Mouse (Mus musculus): ENCODE data around the gene Agxt. TPM values are rescaled to one million over a fixed set of nuclear protein-coding genes. Genes with fewer than 3 reads are reported as not detected.

Gene Agxt
- polyA plus RNA-seq, 1 experiment from 2014 or later: not detected

- H3K36me3 ChIP-seq: no peaks in the 10 kb centered on the region
- no peak overlapping the region for H3K4me2 ChIP-seq (replicated peaks)
- H3K27me3 ChIP-seq: no peaks in the 10 kb centered on the region
- H3K9ac ChIP-seq: no peak overlapping the region
- H3K4me3 ChIP-seq: no peak overlapping the region
- no peaks in the 10 kb centered on the region for H3K9me3 ChIP-seq (replicated peaks)
- 73% methylated on average over 8 of the region's 8 CpGs for WGBS
- peaks cover 2% of the 10 kb centered on the region; the same call in 1 of the 2 replicates for H3K4me1 ChIP-seq
- no peak overlapping the region for H3K27ac ChIP-seq
- no peak for ATAC-seq (ENCODE audit: low FRiP score)
Measured at GRCm38 (mm10) chr1:93124066-93124465, 11.0 kb upstream of the Agxt start.

GRCm38 (mm10) chr1:93125256-93125655, 9.8 kb upstream of the Agxt start:
- Histone ChIP-seq H3K4me3 (no peak overlapping the region), H3K4me1 (peaks cover 2% of the 10 kb centered on the region; the same call in 1 of the 2 replicates), H3K4me2 (replicated peaks) (no peak overlapping the region), H3K9me3 (replicated peaks) (no peaks in the 10 kb centered on the region), H3K27ac (no peak overlapping the region), H3K36me3 (no peaks in the 10 kb centered on the region), H3K9ac (no peak overlapping the region), H3K27me3 (no peaks in the 10 kb centered on the region)
- WGBS: 77% methylated on average over 5 of the region's 5 CpGs
- no peak for ATAC-seq (ENCODE audit: low FRiP score)

- H3K4me3 ChIP-seq: no peak overlapping the region
- peaks cover 2% of the 10 kb centered on the region; the same call in 1 of the 2 replicates for H3K4me1 ChIP-seq
- no peak overlapping the region for H3K27ac ChIP-seq
- no peaks in the 10 kb centered on the region for H3K27me3 ChIP-seq
- H3K4me2 ChIP-seq (replicated peaks): no peak overlapping the region
- H3K9ac ChIP-seq: no peak overlapping the region
- H3K9me3 ChIP-seq (replicated peaks): no peaks in the 10 kb centered on the region
- ATAC-seq (ENCODE audit: low FRiP score): no peak
- H3K36me3 ChIP-seq: no peaks in the 10 kb centered on the region
- 82% methylated on average over 8 of the region's 8 CpGs for WGBS
Measured at GRCm38 (mm10) chr1:93128209-93128608, 6.8 kb upstream of the Agxt start.

- peaks cover 2% of the 10 kb centered on the region; the same call in 1 of the 2 replicates for H3K4me1 ChIP-seq
- no peak overlapping the region for H3K4me3 ChIP-seq
- WGBS: 24% methylated on average over 6 of the region's 6 CpGs
- ATAC-seq (ENCODE audit: low FRiP score): no peak
- H3K27ac ChIP-seq: no peak overlapping the region
- no peaks in the 10 kb centered on the region for H3K36me3 ChIP-seq
- H3K9me3 ChIP-seq (replicated peaks): no peaks in the 10 kb centered on the region
- H3K9ac ChIP-seq: no peak overlapping the region
- no peak overlapping the region for H3K4me2 ChIP-seq (replicated peaks)
- no peaks in the 10 kb centered on the region for H3K27me3 ChIP-seq
Measured at GRCm38 (mm10) chr1:93128710-93129349, 6.2 kb upstream of the Agxt start.

DNA sequence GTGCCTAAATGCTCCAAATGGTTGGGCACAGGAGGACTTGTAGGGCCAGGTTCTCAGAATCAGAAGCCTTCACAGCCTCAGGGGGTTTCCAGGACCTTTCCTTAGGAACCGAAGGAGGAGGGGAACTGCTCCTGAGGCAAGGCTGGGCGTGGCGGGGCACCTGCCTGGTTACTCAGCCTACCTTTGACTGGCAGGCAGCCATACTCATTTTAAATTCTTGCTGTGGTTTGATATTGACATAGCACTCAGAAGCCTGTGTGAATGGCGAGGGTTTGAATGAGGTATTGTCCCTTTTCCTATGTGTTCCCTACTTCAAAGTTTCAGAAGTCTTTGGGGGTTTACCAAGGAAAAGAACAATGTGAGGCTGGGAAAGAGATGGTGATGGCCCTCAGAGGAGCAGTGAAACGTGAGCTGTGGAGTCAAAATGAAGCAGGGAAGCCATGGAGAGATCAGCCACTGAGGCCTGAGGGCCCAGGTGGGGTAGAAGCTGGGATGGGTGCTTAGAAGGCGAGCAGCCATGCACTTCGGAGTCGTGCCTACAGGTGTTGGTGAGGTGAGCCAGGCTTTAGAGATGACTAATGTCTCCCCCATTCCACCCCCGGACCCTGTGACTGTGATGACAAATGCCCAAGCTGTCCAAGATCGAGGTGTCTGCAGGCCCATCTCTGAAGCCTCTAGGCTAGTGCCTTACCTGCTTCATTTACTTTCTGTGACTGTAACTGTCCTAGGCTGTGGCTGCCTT, 4.6 kb upstream of the Agxt start:
- ATAC-seq (ENCODE audit: low FRiP score): no peak
- WGBS: 72% methylated on average over 10 of the region's 10 CpGs

GRCm38 (mm10) chr1:93132676-93133075, 2.4 kb upstream of the Agxt start:
- ATAC-seq (ENCODE audit: low FRiP score): no peak
- Histone ChIP-seq H3K4me2 (replicated peaks) (no peak overlapping the region), H3K4me1 (peaks cover 2% of the 10 kb centered on the region; the same call in 1 of the 2 replicates), H3K27me3 (no peaks in the 10 kb centered on the region), H3K27ac (no peak overlapping the region), H3K9ac (no peak overlapping the region), H3K4me3 (no peak overlapping the region), H3K9me3 (replicated peaks) (no peaks in the 10 kb centered on the region), H3K36me3 (no peaks in the 10 kb centered on the region)
- WGBS: 72% methylated on average over 8 of the region's 8 CpGs

More for the DNA sequence above, 4.6 kb upstream of the Agxt start:
- Histone ChIP-seq H3K27me3 (no peaks in the 10 kb centered on the region), H3K4me1 (peaks cover 2% of the 10 kb centered on the region; the same call in 1 of the 2 replicates), H3K4me2 (replicated peaks) (no peak overlapping the region), H3K9ac (no peak overlapping the region), H3K9me3 (replicated peaks) (no peaks in the 10 kb centered on the region), H3K36me3 (no peaks in the 10 kb centered on the region), H3K27ac (no peak overlapping the region), H3K4me3 (no peak overlapping the region)

DNA sequence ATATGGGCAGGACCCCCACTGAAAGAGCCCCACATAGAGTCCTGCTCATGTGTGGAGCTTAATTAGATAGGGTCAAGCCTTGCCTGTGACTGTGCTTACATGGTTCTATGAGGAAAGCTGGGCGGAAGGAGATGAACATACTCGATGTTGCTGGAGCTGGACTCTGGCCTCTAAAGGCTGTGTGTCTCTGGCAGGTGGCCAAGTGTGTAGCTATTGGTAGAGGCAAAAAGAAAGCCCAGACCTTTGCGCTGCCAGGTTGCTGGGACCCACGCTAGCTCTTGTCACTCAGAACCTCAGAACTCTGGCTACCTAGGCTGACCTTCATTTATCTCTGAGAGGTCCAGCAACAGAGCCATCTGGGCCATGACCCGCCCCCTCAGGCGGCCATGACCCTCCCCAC, 3.5 kb downstream of the Agxt start:
- no peaks in the 10 kb centered on the region for H3K36me3 ChIP-seq
- no peak overlapping the region for H3K4me2 ChIP-seq (replicated peaks)
- no peaks in the 10 kb centered on the region for H3K27me3 ChIP-seq
- H3K9me3 ChIP-seq (replicated peaks): no peaks in the 10 kb centered on the region
- 89% methylated on average over 6 of the region's 6 CpGs for WGBS
- H3K4me1 ChIP-seq: no peaks in the 10 kb centered on the region
- H3K9ac ChIP-seq: no peak overlapping the region
- no peak for ATAC-seq (ENCODE audit: low FRiP score)
- no peak overlapping the region for H3K27ac ChIP-seq
- H3K4me3 ChIP-seq: no peak overlapping the region

DNA sequence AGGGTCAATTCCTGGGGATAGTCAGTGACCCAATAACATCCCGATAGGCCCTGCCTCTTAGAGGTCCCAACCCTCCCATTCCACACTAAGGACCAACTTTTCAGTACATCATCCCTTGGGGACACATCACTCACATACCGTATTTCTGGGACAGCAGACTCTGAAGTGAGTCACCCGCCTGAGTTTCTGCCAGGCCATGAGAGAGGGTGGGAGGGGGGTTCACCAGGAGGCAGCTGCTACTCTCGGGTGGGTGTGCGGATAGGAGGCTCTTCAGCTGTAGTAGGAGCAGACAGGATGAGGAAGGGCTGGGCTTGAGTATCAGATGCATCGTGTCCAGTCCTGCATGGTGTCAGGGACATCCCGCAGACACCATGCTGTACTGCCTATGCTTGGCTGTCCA, 4.7 kb downstream of the Agxt start:
- Histone ChIP-seq H3K4me3 (no peak overlapping the region), H3K27ac (no peak overlapping the region), H3K27me3 (no peaks in the 10 kb centered on the region), H3K9ac (no peak overlapping the region), H3K9me3 (replicated peaks) (no peaks in the 10 kb centered on the region), H3K4me2 (replicated peaks) (no peak overlapping the region), H3K36me3 (no peaks in the 10 kb centered on the region), H3K4me1 (no peaks in the 10 kb centered on the region)
- WGBS: 87% methylated on average over 7 of the region's 7 CpGs
- ATAC-seq (ENCODE audit: low FRiP score): no peak

GRCm38 (mm10) chr1:93142871-93143270, 7.8 kb downstream of the Agxt start:
- 92% methylated on average over 1 of the region's 1 CpGs for WGBS
- Histone ChIP-seq H3K4me3 (no peak overlapping the region), H3K36me3 (no peaks in the 10 kb centered on the region), H3K27me3 (no peaks in the 10 kb centered on the region), H3K27ac (no peak overlapping the region), H3K4me2 (replicated peaks) (no peak overlapping the region), H3K9me3 (replicated peaks) (no peaks in the 10 kb centered on the region), H3K9ac (no peak overlapping the region), H3K4me1 (no peaks in the 10 kb centered on the region)
- no peak for ATAC-seq (ENCODE audit: low FRiP score)

GRCm38 (mm10) chr1:93144176-93144575, 9.1 kb downstream of the Agxt start:
- no peak for ATAC-seq (ENCODE audit: low FRiP score)
- H3K9me3 ChIP-seq (replicated peaks): no peaks in the 10 kb centered on the region
- H3K4me3 ChIP-seq: no peak overlapping the region
- H3K27me3 ChIP-seq: no peaks in the 10 kb centered on the region
- H3K36me3 ChIP-seq: no peaks in the 10 kb centered on the region
- H3K4me2 ChIP-seq (replicated peaks): no peak overlapping the region
- H3K27ac ChIP-seq: no peak overlapping the region
- H3K9ac ChIP-seq: no peak overlapping the region
- WGBS: 80% methylated on average over 9 of the region's 9 CpGs
- H3K4me1 ChIP-seq: no peaks in the 10 kb centered on the region

GRCm38 (mm10) chr1:93150907-93151661, 16.0 kb downstream of the Agxt start:
- Histone ChIP-seq H3K9ac (no peak overlapping the region), H3K27ac (no peak overlapping the region), H3K4me1 (no peaks in the 10 kb centered on the region), H3K9me3 (replicated peaks) (no peaks in the 10 kb centered on the region), H3K4me3 (no peak overlapping the region), H3K4me2 (replicated peaks) (no peak overlapping the region), H3K36me3 (no peaks in the 10 kb centered on the region), H3K27me3 (no peaks in the 10 kb centered on the region)
- 74% methylated on average over 2 of the region's 2 CpGs for WGBS
- ATAC-seq (ENCODE audit: low FRiP score): no peak

DNA sequence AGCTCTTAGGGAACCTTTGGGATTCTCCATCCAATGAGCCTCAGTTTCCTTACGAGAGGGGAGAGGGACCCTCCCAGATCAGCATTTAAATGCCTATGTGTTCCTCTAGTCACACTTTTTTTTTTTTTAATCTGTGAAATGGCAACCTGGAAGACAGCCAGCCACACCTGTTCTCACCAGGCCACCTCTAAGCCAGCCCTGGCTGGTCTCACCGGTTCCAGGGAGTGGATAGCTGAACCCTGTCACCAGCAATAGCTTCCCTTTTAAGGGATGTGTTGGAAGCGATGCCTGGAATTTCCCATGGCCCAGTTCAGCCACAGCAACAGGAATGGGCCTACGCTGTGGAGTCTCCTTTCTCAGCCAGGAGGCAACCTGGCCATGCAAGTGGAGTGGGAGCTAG, 22.5 kb downstream of the Agxt start:
- 76% methylated on average over 4 of the region's 4 CpGs for WGBS
- H3K4me1 ChIP-seq: no peaks in the 10 kb centered on the region
- no peaks in the 10 kb centered on the region for H3K27me3 ChIP-seq
- H3K9me3 ChIP-seq (replicated peaks): no peaks in the 10 kb centered on the region
- H3K27ac ChIP-seq: no peak overlapping the region
- ATAC-seq (ENCODE audit: low FRiP score): no peak
- no peak overlapping the region for H3K4me2 ChIP-seq (replicated peaks)
- H3K9ac ChIP-seq: no peak overlapping the region
- no peaks in the 10 kb centered on the region for H3K36me3 ChIP-seq
- no peak overlapping the region for H3K4me3 ChIP-seq

Measured in hindbrain, embryonic 12.5 days (tissue).